ENCODE assay signal across 26 mouse cellular contexts in the genomic region with DNA sequence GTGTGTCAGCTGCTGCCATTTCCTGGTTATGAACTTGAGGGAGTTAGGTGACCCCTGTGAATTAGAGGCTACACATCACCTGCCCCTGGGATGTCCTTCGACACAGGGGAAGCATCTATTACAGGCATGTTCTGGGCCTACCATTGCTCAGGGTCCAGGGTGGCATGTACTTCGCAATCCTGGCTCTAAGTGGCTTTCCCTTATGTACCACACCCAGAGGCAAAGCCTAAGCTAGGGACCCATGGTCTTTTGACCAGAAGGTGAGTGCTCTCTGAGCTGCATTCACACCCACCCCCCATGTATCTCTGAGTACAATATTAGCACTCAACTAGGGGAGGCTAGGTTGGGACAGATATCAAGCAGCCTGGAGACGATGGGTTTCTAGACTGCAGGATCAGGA.
"Had no signal": no experiment of that assay in that cellular context is flagged by ENCODE, and none has a peak within 500 bp of the region (broad histone marks: within the 10 kb centered on the region; RNA-seq: fewer than 3 reads in every experiment).

No protein-coding gene starts in this region.

- H3K27ac ChIP-seq: gastrocnemius, adult 2 months; heart, adult 2 months; heart, embryonic 13.5 days; heart, embryonic 15.5 days; hindbrain, embryonic 10.5 days; hindbrain, embryonic 12.5 days; hindbrain, embryonic 14.5 days; layer of hippocampus, adult 2 months; left cerebral cortex, adult 2 months; limb, embryonic 10.5 days; limb, embryonic 12.5 days had no signal

- H3K4me3 ChIP-seq: gastrocnemius, adult 2 months; heart, adult 2 months; heart, embryonic 13.5 days; heart, embryonic 15.5 days; hindbrain, embryonic 10.5 days; hindbrain, embryonic 12.5 days; layer of hippocampus, adult 2 months; left cerebral cortex, adult 2 months; limb, embryonic 10.5 days; limb, embryonic 12.5 days had no signal

- H3K36me3 ChIP-seq: heart, embryonic 13.5 days; heart, embryonic 15.5 days; hindbrain, embryonic 10.5 days; hindbrain, embryonic 12.5 days; limb, embryonic 10.5 days; limb, embryonic 12.5 days had no signal

- DNase-seq: gastrocnemius, adult 2 months; gastrocnemius, postnatal 10 days; gastrocnemius, postnatal 25 days; heart, adult 2 months; heart, postnatal 14 days; heart, postnatal 36 days; kidney, adult 18-20 months; kidney, adult 8-10 months; kidney, postnatal 10 days; kidney, postnatal 25 days; kidney, postnatal 4 days; liver had no signal

- H3K4me2 ChIP-seq: heart, embryonic 11.5 days; heart, embryonic 13.5 days; heart, embryonic 15.5 days; hindbrain, embryonic 12.5 days; hindbrain, embryonic 14.5 days; limb, embryonic 12.5 days; liver, embryonic 11.5 days had no signal

- ATAC-seq: hindbrain, embryonic 16.5 days; inflammation-experienced regulatory T-cells, adult 6 months; intestine, postnatal 0 days had no signal

- H3K9ac ChIP-seq: heart, embryonic 13.5 days; heart, embryonic 15.5 days; hindbrain, embryonic 12.5 days; hindbrain, embryonic 14.5 days; limb, embryonic 12.5 days had no signal

- H3K9me3 ChIP-seq: heart, embryonic 13.5 days; heart, embryonic 15.5 days; hindbrain, embryonic 10.5 days; hindbrain, embryonic 12.5 days; limb, embryonic 10.5 days; limb, embryonic 12.5 days had no signal
